Mouse (Mus musculus) bone marrow macrophage, adult 2 months (primary cell): ENCODE measurements around the gene Tsen54.

Source experiments
- CTCF ChIP-seq: IDR thresholded peaks from 2 replicates; pipeline ENCODE4 v1.5.1; 2012; ENCODE audit warnings: low read depth, mild to moderate bottlenecking, low read length, moderate library complexity
- POLR2A ChIP-seq: IDR thresholded peaks from 2 replicates; pipeline ENCODE4 v1.6.1; 2012; ENCODE audit warnings: mild to moderate bottlenecking, low read depth, low read length, borderline replicate concordance

- TF ChIP-seq CTCF (no peak), POLR2A (no peak)
Observed at GRCm38 (mm10) chr11:115863895-115864294, 49.4 kb downstream of the Tsen54 start.
